Mouse (Mus musculus) myocyte (in vitro differentiated cells): ENCODE measurements at regions not wholly inside any gene's neighbourhood (a gene's known extent, or its start where the extent isn't known, plus 50 kb on each side); places are given as distances from the start of the nearest gene placed in this dataset.

Source experiments
- H3K27me3 ChIP-seq: one replicate; pipeline ENCODE4 v1.6.1; 2011; ENCODE audit not compliant: control insufficient read depth, insufficient read depth, insufficient read length
- H3K36me3 ChIP-seq: one replicate; pipeline ENCODE4 v1.6.1; 2011; ENCODE audit not compliant: control insufficient read depth, insufficient read depth
- H3K4me2 ChIP-seq: one replicate; pipeline ENCODE4 v1.6.1; 2011; ENCODE audit warnings: low read depth, control low read depth
- H3K4me3 ChIP-seq: one replicate; pipeline ENCODE4 v1.5.1; 2011; ENCODE audit warnings: mild to moderate bottlenecking, control low read depth, moderate library complexity
- H3K79me2 ChIP-seq: one replicate; pipeline ENCODE4 v1.6.1; 2011; ENCODE audit not compliant: control insufficient read depth, insufficient read depth
- H3ac ChIP-seq: one replicate; pipeline ENCODE4 v1.6.1; 2011; ENCODE audit not compliant: control insufficient read depth, insufficient read length
- CEBPB ChIP-seq: IDR thresholded peaks from 2 replicates; pipeline ENCODE4 v1.6.1; 2011; ENCODE audit warnings: mild to moderate bottlenecking, moderate library complexity; ENCODE audit not compliant: poor library complexity, insufficient read depth, severe bottlenecking
- E2F4 ChIP-seq: IDR thresholded peaks from one replicate; pipeline ENCODE4 v1.6.1; 2011; ENCODE audit warnings: mild to moderate bottlenecking, control low read depth, moderate library complexity; ENCODE audit not compliant: insufficient read depth
- MAX ChIP-seq: IDR thresholded peaks from one replicate; pipeline ENCODE4 v1.6.1; 2011; ENCODE audit warnings: low read depth, mild to moderate bottlenecking, control low read depth
- MYOD1 ChIP-seq, 3 experiments: IDR thresholded peaks; one replicate each; pipeline ENCODE4 v1.6.1; 2011; ENCODE audit warnings: control low read depth in 2 of 3, low read depth in 2 of 3, mild to moderate bottlenecking in 2 of 3, moderate library complexity in 1 of 3; ENCODE audit not compliant: insufficient read length in 2 of 3, control insufficient read depth in 1 of 3
- MYOG ChIP-seq, 3 experiments: IDR thresholded peaks; one replicate each; pipeline ENCODE4 v1.6.1; 2011; ENCODE audit warnings: control low read depth in 2 of 3, low read depth in 2 of 3, mild to moderate bottlenecking in 2 of 3; ENCODE audit not compliant: insufficient read length in 2 of 3, control insufficient read depth in 1 of 3, insufficient read depth in 1 of 3
- POLR2A ChIP-seq: IDR thresholded peaks from one replicate; pipeline ENCODE4 v1.6.1; 2011; ENCODE audit warnings: low read depth, mild to moderate bottlenecking, control low read depth, moderate library complexity; ENCODE audit not compliant: insufficient read length
- POLR2AphosphoS2 ChIP-seq: IDR thresholded peaks from one replicate; pipeline ENCODE4 v1.6.1; 2011; ENCODE audit warnings: low read depth, control low read depth; ENCODE audit not compliant: insufficient read length
- REST ChIP-seq: IDR thresholded peaks from one replicate; pipeline ENCODE4 v1.6.1; 2011; ENCODE audit warnings: mild to moderate bottlenecking, control low read depth, moderate library complexity; ENCODE audit not compliant: insufficient read depth, insufficient read length
- SRF ChIP-seq: IDR thresholded peaks from one replicate; pipeline ENCODE4 v1.6.1; 2011; ENCODE audit warnings: low read depth; ENCODE audit not compliant: control insufficient read depth, insufficient read length
- TCF12 ChIP-seq: IDR thresholded peaks from one replicate; pipeline ENCODE4 v1.6.1; 2011; ENCODE audit warnings: mild to moderate bottlenecking, control low read depth; ENCODE audit not compliant: poor library complexity, insufficient read depth, severe bottlenecking
- TCF3 ChIP-seq: IDR thresholded peaks from one replicate; pipeline ENCODE4 v1.6.1; 2011; ENCODE audit warnings: low read depth, control low read depth; ENCODE audit not compliant: insufficient read length
- USF1 ChIP-seq: IDR thresholded peaks from one replicate; pipeline ENCODE4 v1.6.1; 2011; ENCODE audit warnings: low read depth, mild to moderate bottlenecking, control low read depth, moderate library complexity

DNA sequence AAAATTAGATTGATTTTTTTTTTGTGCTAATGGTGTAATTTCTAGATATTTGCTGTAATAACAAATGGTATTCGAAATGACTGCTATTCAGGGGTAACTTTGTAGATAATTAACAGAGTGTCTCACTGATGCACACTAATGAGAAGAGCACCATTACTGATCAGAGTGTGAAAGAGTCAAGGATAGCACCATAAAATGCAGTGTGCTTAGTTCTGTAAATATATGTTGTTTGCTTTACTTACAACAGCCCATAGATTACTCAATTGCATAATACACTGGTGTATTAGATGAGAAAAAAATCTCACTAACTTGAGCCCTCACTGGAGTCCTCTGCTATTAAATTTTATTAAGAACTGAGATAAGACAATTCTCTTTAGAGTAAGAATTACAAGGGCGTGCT lies 800.1 kb upstream of the Cited2 start:
- no peak overlapping the region for H3K4me2 ChIP-seq
- H3ac ChIP-seq: no peak overlapping the region
- H3K27me3 ChIP-seq: no peaks in the 10 kb centered on the region
- no peaks in the 10 kb centered on the region for H3K79me2 ChIP-seq
- no peaks in the 10 kb centered on the region for H3K36me3 ChIP-seq
- TF ChIP-seq E2F4: no peak
- no peak for TF ChIP-seq TCF12
- TF ChIP-seq USF1: no peak
- no peak for TF ChIP-seq CEBPB
- no peak for TF ChIP-seq REST
- no peak for TF ChIP-seq MYOG (IDR thresholded peaks at IDR 0.05; ENCODE audit: control insufficient read depth in 1 of 3, insufficient read depth in 1 of 3, insufficient read length in 2 of 3, low read depth in 2 of 3)
- no peak overlapping the region for H3K4me3 ChIP-seq

GRCm38 (mm10) chr10:16923851-16924250 lies 799.2 kb upstream of the Cited2 start:
- H3K4me3 ChIP-seq: no peak overlapping the region
- no peak for TF ChIP-seq CEBPB
- no peak for TF ChIP-seq E2F4
- TF ChIP-seq POLR2A: no peak
- no peak for TF ChIP-seq REST
- no peak for TF ChIP-seq POLR2AphosphoS2
- TF ChIP-seq TCF12: no peak
- no peak for TF ChIP-seq SRF
- no peak for TF ChIP-seq TCF3
- no peak overlapping the region for H3ac ChIP-seq
- H3K4me2 ChIP-seq: no peak overlapping the region
- H3K27me3 ChIP-seq: no peaks in the 10 kb centered on the region
- no peaks in the 10 kb centered on the region for H3K79me2 ChIP-seq
- no peaks in the 10 kb centered on the region for H3K36me3 ChIP-seq

- H3K79me2 ChIP-seq: no peaks in the 10 kb centered on the region
- no peak for TF ChIP-seq TCF3
- TF ChIP-seq REST: no peak
- no peak for TF ChIP-seq MYOD1 (IDR thresholded peaks at IDR 0.05; ENCODE audit: control insufficient read depth in 1 of 3, insufficient read length in 2 of 3, low read depth in 2 of 3)
- TF ChIP-seq MAX: no peak
- TF ChIP-seq MYOG (IDR thresholded peaks at IDR 0.05; ENCODE audit: control insufficient read depth in 1 of 3, insufficient read depth in 1 of 3, insufficient read length in 2 of 3, low read depth in 2 of 3): no peak
Observed at GRCm38 (mm10) chr10:16937705-16938104, 785.3 kb upstream of the Cited2 start.

DNA sequence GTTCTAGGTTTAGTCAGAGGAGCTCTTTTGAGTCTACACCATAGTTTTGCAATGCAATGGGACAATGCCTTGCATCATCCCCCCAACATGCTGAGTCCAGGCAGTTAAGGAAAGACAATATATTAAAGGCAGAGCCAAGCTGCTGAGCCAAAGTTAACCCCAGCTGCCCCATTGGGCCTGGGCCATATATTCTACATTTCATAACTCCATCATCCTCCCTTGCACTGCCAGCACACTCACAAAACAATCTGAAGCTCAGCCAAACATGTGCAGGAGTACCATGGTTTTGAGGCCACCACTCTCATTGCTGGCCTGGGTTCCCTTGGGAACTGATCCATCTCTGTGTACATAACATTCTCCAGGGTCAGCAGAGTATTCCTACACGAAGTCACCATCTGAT lies 771.4 kb upstream of the Cited2 start:
- Histone ChIP-seq H3K4me2 (no peak overlapping the region), H3K79me2 (no peaks in the 10 kb centered on the region), H3K27me3 (no peaks in the 10 kb centered on the region), H3ac (no peak overlapping the region), H3K36me3 (no peaks in the 10 kb centered on the region), H3K4me3 (no peak overlapping the region)
- TF ChIP-seq CEBPB (peak; percentile 67; the same call in 1 of the 2 replicates), MAX (no peak)

More at GRCm38 (mm10) chr10:16937705-16938104, 785.3 kb upstream of the Cited2 start:
- Histone ChIP-seq H3K4me2 (no peak overlapping the region), H3K36me3 (no peaks in the 10 kb centered on the region), H3ac (no peak overlapping the region), H3K27me3 (no peaks in the 10 kb centered on the region), H3K4me3 (no peak overlapping the region)

DNA sequence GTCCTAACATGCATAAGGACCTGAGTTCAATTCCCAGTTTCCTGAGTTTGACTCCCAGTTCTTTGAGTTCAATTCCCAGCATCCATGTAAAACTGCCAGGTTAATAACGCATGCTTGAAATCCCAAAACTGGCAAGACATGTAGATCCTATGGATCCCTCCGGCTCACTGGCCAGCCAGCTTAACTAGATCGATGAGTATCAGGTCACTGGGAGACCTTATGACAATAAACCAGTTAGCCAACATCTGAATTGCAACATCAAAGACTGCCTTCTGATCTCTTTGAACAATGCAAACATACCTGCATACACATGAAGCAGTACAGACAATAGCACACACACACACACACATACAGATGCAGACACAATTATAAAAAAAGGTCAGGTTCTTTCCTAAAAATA lies 762.0 kb upstream of the Cited2 start:
- H3K79me2 ChIP-seq: no peaks in the 10 kb centered on the region
- H3K27me3 ChIP-seq: no peaks in the 10 kb centered on the region
- H3K4me2 ChIP-seq: no peak overlapping the region
- H3ac ChIP-seq: no peak overlapping the region
- H3K36me3 ChIP-seq: no peaks in the 10 kb centered on the region
- no peak for TF ChIP-seq POLR2A
- no peak for TF ChIP-seq TCF12
- TF ChIP-seq MYOD1 (IDR thresholded peaks at IDR 0.05; ENCODE audit: control insufficient read depth in 1 of 3, insufficient read length in 2 of 3, low read depth in 2 of 3): no peak
- no peak for TF ChIP-seq MYOG (IDR thresholded peaks at IDR 0.05; ENCODE audit: control insufficient read depth in 1 of 3, insufficient read depth in 1 of 3, insufficient read length in 2 of 3, low read depth in 2 of 3)
- no peak for TF ChIP-seq E2F4
- TF ChIP-seq CEBPB: no peak
- TF ChIP-seq USF1: no peak
- TF ChIP-seq REST: no peak
- TF ChIP-seq MAX: no peak
- TF ChIP-seq TCF3: no peak
- TF ChIP-seq SRF: no peak
- no peak for TF ChIP-seq POLR2AphosphoS2
- H3K4me3 ChIP-seq: no peak overlapping the region

GRCm38 (mm10) chr10:16962463-16962862 lies 760.6 kb upstream of the Cited2 start:
- Histone ChIP-seq H3K4me3 (no peak overlapping the region), H3K79me2 (no peaks in the 10 kb centered on the region)

More at GRCm38 (mm10) chr10:16962463-16962862, 760.6 kb upstream of the Cited2 start:
- Histone ChIP-seq H3K36me3 (no peaks in the 10 kb centered on the region), H3K27me3 (no peaks in the 10 kb centered on the region), H3ac (no peak overlapping the region), H3K4me2 (no peak overlapping the region)
- TF ChIP-seq SRF (no peak), POLR2A (no peak), TCF12 (no peak), USF1 (no peak), REST (no peak), MAX (no peak), MYOD1 (IDR thresholded peaks at IDR 0.05; ENCODE audit: control insufficient read depth in 1 of 3, insufficient read length in 2 of 3, low read depth in 2 of 3) (no peak), POLR2AphosphoS2 (no peak), CEBPB (no peak), E2F4 (no peak), TCF3 (no peak), MYOG (IDR thresholded peaks at IDR 0.05; ENCODE audit: control insufficient read depth in 1 of 3, insufficient read depth in 1 of 3, insufficient read length in 2 of 3, low read depth in 2 of 3) (no peak)
